In genomic region chr12:55112616-55113015, GRCm38 (mm10) we compare ENCODE assay signal across 6 mouse cellular contexts. TPM values are rescaled to one million over a fixed set of nuclear protein-coding genes. Genes with fewer than 3 reads are reported as not detected.
ATAC-seq lines count a peak whose summit lies in the region.

No protein-coding gene starts in this region.

- ATAC-seq in CD4-positive, CD25-positive, alpha-beta regulatory T cell, adult 4 months, result peak; percentile 26
- ATAC-seq in common myeloid progenitor, adult 5-6 weeks (replicated peaks; ENCODE audit: low read depth, poor library complexity, severe bottlenecking), result peak; percentile 92
- peak; percentile 54 for ATAC-seq in erythroid progenitor cell, adult 5-6 weeks (replicated peaks; ENCODE audit: low FRiP score, poor library complexity, severe bottlenecking)
- peak; percentile 72 to 74; a peak in 3 of 4 replicates for ATAC-seq in hematopoietic stem cell, adult 5-6 weeks (replicated peaks in 1 of 2; ENCODE audit: insufficient read depth in 1 of 2, low FRiP score in 2 of 2, low TSS enrichment in 1 of 2, low read depth in 1 of 2, poor library complexity in 2 of 2, severe bottlenecking in 2 of 2)
- peak; percentile 68 for ATAC-seq in megakaryocyte, adult 5-6 weeks (ENCODE audit: poor library complexity, severe bottlenecking)
- ATAC-seq in megakaryocyte-erythroid progenitor cell, adult 5-6 weeks (replicated peaks; ENCODE audit: low FRiP score, low TSS enrichment, poor library complexity, severe bottlenecking), result peak; percentile 91

RNA-seq across cellular contexts. Expression of gene Fam177a, which starts 11.7 kb away (rescaled TPM):
- 10 to 100 TPM in 1 of 2 experiments, 1 to 10 TPM in 1; 9.4 to 18.7 TPM for polyA plus RNA-seq in CD4-positive, CD25-positive, alpha-beta regulatory T cell, adult 4 months (2017; shearing (Covaris generic))
- 11.4 and 18.5 TPM in 2 replicates for total RNA-seq in common myeloid progenitor, adult 5-6 weeks (2017)
- 22.3 TPM in 1 of 2 replicates, not detected in the other for total RNA-seq in erythroid progenitor cell, adult 5-6 weeks (2015; ENCODE audit: low replicate concordance)
- total RNA-seq in erythroid progenitor cell, adult 5-6 weeks (2017; ENCODE audit: low replicate concordance), result 20.3 and 21.4 TPM in 2 replicates
- total RNA-seq in hematopoietic stem cell, adult 5-6 weeks (2017), result 14.3 and 21.1 TPM in 2 replicates
- total RNA-seq in megakaryocyte, adult 5-6 weeks (2015), result 0.68 TPM in 1 of 2 replicates, not detected in the other
- total RNA-seq in megakaryocyte, adult 5-6 weeks (2017), result 22.4 and 24.6 TPM in 2 replicates
- 5.8 TPM in 1 of 2 replicates, not detected in the other for total RNA-seq in megakaryocyte-erythroid progenitor cell, adult 5-6 weeks (2014; fragmentation: Nextera tagmentation)
- 13.9 and 19.9 TPM in 2 replicates for total RNA-seq in megakaryocyte-erythroid progenitor cell, adult 5-6 weeks (2017)

RNA-seq across cellular contexts. Expression of gene Srp54a, which starts 32.6 kb away (rescaled TPM):
- polyA plus RNA-seq in CD4-positive, CD25-positive, alpha-beta regulatory T cell, adult 4 months (2017; shearing (Covaris generic)), result 100 to 1,000 TPM; 140 to 147 TPM
- 153 and 172 TPM in 2 replicates for total RNA-seq in common myeloid progenitor, adult 5-6 weeks (2017)
- total RNA-seq in erythroid progenitor cell, adult 5-6 weeks (2015; ENCODE audit: low replicate concordance), result 44.0 and 56.9 TPM in 2 replicates
- total RNA-seq in erythroid progenitor cell, adult 5-6 weeks (2017; ENCODE audit: low replicate concordance), result 84.2 and 116 TPM in 2 replicates
- 131 and 262 TPM in 2 replicates for total RNA-seq in hematopoietic stem cell, adult 5-6 weeks (2017)
- 73.9 and 85.6 TPM in 2 replicates for total RNA-seq in megakaryocyte, adult 5-6 weeks (2015)
- total RNA-seq in megakaryocyte, adult 5-6 weeks (2017), result 136 and 142 TPM in 2 replicates
- total RNA-seq in megakaryocyte-erythroid progenitor cell, adult 5-6 weeks (2014; fragmentation: Nextera tagmentation), result 72.6 and 88.9 TPM in 2 replicates
- total RNA-seq in megakaryocyte-erythroid progenitor cell, adult 5-6 weeks (2017), result 194 and 251 TPM in 2 replicates

RNA-seq across cellular contexts. Expression of gene 2700097O09Rik, which starts 32.7 kb away (rescaled TPM):
- 10 to 100 TPM; 17.2 to 22.1 TPM for polyA plus RNA-seq in CD4-positive, CD25-positive, alpha-beta regulatory T cell, adult 4 months (2017; shearing (Covaris generic))
- 10.0 and 10.2 TPM in 2 replicates for total RNA-seq in common myeloid progenitor, adult 5-6 weeks (2017)
- total RNA-seq in erythroid progenitor cell, adult 5-6 weeks (2015; ENCODE audit: low replicate concordance), result 9.7 and 27.2 TPM in 2 replicates
- 6.7 and 9.9 TPM in 2 replicates for total RNA-seq in erythroid progenitor cell, adult 5-6 weeks (2017; ENCODE audit: low replicate concordance)
- 7.3 and 9.9 TPM in 2 replicates for total RNA-seq in hematopoietic stem cell, adult 5-6 weeks (2017)
- total RNA-seq in megakaryocyte, adult 5-6 weeks (2015), result 6.5 and 8.8 TPM in 2 replicates
- 2.5 and 6.2 TPM in 2 replicates for total RNA-seq in megakaryocyte, adult 5-6 weeks (2017)
- 32.7 and 33.2 TPM in 2 replicates for total RNA-seq in megakaryocyte-erythroid progenitor cell, adult 5-6 weeks (2014; fragmentation: Nextera tagmentation)
- 19.6 and 20.7 TPM in 2 replicates for total RNA-seq in megakaryocyte-erythroid progenitor cell, adult 5-6 weeks (2017)

RNA-seq across cellular contexts. Expression of gene Srp54b, which starts 42.3 kb away (rescaled TPM):
- 10 to 100 TPM; 39.0 to 40.9 TPM for polyA plus RNA-seq in CD4-positive, CD25-positive, alpha-beta regulatory T cell, adult 4 months (2017; shearing (Covaris generic))
- total RNA-seq in common myeloid progenitor, adult 5-6 weeks (2017), result 58.1 and 71.5 TPM in 2 replicates
- total RNA-seq in erythroid progenitor cell, adult 5-6 weeks (2015; ENCODE audit: low replicate concordance), result 6.8 and 10.5 TPM in 2 replicates
- 8.5 and 38.5 TPM in 2 replicates for total RNA-seq in erythroid progenitor cell, adult 5-6 weeks (2017; ENCODE audit: low replicate concordance)
- total RNA-seq in hematopoietic stem cell, adult 5-6 weeks (2017), result 35.8 and 71.0 TPM in 2 replicates
- total RNA-seq in megakaryocyte, adult 5-6 weeks (2015), result 23.0 and 23.2 TPM in 2 replicates
- total RNA-seq in megakaryocyte, adult 5-6 weeks (2017), result 55.5 and 61.7 TPM in 2 replicates
- 18.3 and 26.0 TPM in 2 replicates for total RNA-seq in megakaryocyte-erythroid progenitor cell, adult 5-6 weeks (2014; fragmentation: Nextera tagmentation)
- total RNA-seq in megakaryocyte-erythroid progenitor cell, adult 5-6 weeks (2017), result 51.0 and 107 TPM in 2 replicates

Comparison
In these comparisons a context has a peak if more than half of its experiments do, and no peak if none do; other contexts are left out.
1. Peak in every context shown above with its lines: ATAC-seq.
2. ATAC-seq: peak in every context shown above with its lines; median percentile 92 in common myeloid progenitor, adult 5-6 weeks; 91 in megakaryocyte-erythroid progenitor cell, adult 5-6 weeks; 73 in hematopoietic stem cell, adult 5-6 weeks; 68 in megakaryocyte, adult 5-6 weeks; 54 in erythroid progenitor cell, adult 5-6 weeks; 26 in CD4-positive, CD25-positive, alpha-beta regulatory T cell, adult 4 months.